Mouse (Mus musculus) embryonic fibroblast, embryonic 13.5 days (primary cell): ENCODE data around the gene Adamts2.
A peak's percentile ranks its signal among the peaks of the same experiment; 100 is the strongest.

Experiments
- CTCF ChIP-seq: IDR thresholded peaks from 2 replicates; pipeline ENCODE4 v1.5.1; 2011; ENCODE audit warnings: mild to moderate bottlenecking, control low read depth, low read length, moderate library complexity, borderline replicate concordance; ENCODE audit not compliant: insufficient read depth
- POLR2A ChIP-seq: IDR thresholded peaks from 2 replicates; pipeline ENCODE4 v1.6.1; 2011; ENCODE audit warnings: low read depth, mild to moderate bottlenecking, control low read depth, low read length, moderate library complexity

DNA sequence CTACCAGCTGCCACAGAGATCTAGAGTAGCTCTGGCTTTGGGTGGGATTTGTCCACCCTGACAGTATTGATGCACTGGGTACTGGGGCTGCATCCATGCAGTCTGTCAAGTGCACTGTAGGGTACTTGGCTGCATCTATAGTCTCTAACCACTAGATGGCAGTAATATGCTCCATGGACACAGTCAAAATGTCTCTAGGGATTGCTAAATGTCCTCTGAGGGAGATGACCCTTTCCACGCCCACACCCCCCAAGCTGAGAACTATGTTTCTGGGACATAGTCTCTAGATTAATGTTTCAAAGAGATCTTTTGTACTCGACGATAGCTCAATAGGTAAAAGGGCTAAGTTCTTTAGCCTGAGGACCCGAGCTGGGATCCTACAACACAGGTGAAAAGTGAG is 42.8 kb upstream of the Adamts2 start:
- TF ChIP-seq CTCF: 0 out of 2 replicates have a peak, but pooled peaks have one; percentile 13
- no peak for TF ChIP-seq POLR2A
